Mouse (Mus musculus): ENCODE data around the gene Nfatc3. TPM values are rescaled to one million over a fixed set of nuclear protein-coding genes. Genes with fewer than 3 reads are reported as not detected.

The Nfatc3 gene
- polyA plus RNA-seq, 1 experiment from 2014 or later = 6.2 TPM

DNA sequence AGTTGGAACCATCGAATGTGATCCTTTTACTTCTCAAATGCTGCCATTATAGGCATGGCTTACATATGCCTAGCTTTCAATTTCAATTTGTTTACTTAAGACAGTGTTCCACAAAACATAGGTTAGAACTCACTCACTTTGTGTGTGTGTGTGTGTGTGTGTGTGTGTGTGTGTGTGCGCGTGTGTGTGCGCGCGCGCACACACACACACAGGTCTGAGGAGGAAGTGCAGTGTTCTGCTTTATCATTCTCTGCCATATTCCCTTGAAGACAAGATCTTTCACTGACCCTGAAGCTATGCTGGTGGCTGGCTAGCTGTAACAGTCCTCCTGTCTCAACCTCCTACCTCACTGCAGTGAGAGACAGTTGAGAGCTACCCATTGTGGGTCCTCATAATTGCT lies 4.4 kb downstream of the Nfatc3 start:
- DNase-seq (ENCODE audit: low spot score) (no peak), ATAC-seq (replicated peaks; ENCODE audit: low FRiP score) (no peak)
- Histone ChIP-seq H3K27me3 (replicated peaks; ENCODE audit: control insufficient read depth, insufficient read depth, low read length) (no peaks in the 10 kb centered on the region), H3K4me1 (replicated peaks; ENCODE audit: control insufficient read depth, insufficient read depth, low read length) (peaks cover 33% of the 10 kb centered on the region), H3K4me2 (peak overlapping the region; percentile 47), H3K27ac (ENCODE audit: low read depth, low read length) (no peak overlapping the region), H3K9me3 (ENCODE audit: control insufficient read depth, low read length) (no peaks in the 10 kb centered on the region), H3K4me3 (ENCODE audit: low read depth, low read length) (no peak overlapping the region), H3K9ac (ENCODE audit: low read depth, low read length) (no peak overlapping the region), H3K36me3 (ENCODE audit: control insufficient read depth, insufficient read depth, low read length) (no peaks in the 10 kb centered on the region)
- 79% methylated on average over 7 of the region's 7 CpGs for WGBS

DNA sequence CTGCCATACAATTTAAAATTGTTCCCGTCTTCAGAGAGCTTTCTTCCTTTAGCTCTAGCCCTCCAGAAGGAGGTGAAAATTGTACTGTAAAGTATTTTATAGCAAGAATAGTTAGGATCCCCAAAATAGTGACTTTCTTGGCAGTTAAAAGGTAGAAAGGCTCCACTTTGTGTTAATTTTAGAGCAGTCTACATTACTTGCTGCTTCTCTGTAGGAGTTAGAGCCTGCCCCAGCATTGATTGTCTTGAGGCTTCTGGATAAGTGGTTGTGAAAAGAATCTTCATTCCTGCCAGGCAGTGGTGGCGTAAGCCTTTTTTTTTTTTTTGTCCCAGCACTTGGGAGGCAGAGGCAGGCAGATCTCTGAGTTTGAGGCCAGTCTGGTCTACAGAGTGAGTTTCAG lies 8.1 kb downstream of the Nfatc3 start:
- ATAC-seq (replicated peaks; ENCODE audit: low FRiP score) = no peak
- H3K36me3 ChIP-seq (ENCODE audit: control insufficient read depth, insufficient read depth, low read length) = no peaks in the 10 kb centered on the region
- no peaks in the 10 kb centered on the region for H3K9me3 ChIP-seq (ENCODE audit: control insufficient read depth, low read length)
- H3K9ac ChIP-seq (ENCODE audit: low read depth, low read length) = no peak overlapping the region
- H3K4me3 ChIP-seq (ENCODE audit: low read depth, low read length) = no peak overlapping the region
- H3K27me3 ChIP-seq (replicated peaks; ENCODE audit: control insufficient read depth, insufficient read depth, low read length) = no peaks in the 10 kb centered on the region
- no peak overlapping the region for H3K27ac ChIP-seq (ENCODE audit: low read depth, low read length)
- H3K4me1 ChIP-seq (replicated peaks; ENCODE audit: control insufficient read depth, insufficient read depth, low read length) = peaks cover 20% of the 10 kb centered on the region
- WGBS = 96% methylated on average over 2 of the region's 2 CpGs
- no peak overlapping the region for H3K4me2 ChIP-seq
- DNase-seq (ENCODE audit: low spot score) = no peak

DNA sequence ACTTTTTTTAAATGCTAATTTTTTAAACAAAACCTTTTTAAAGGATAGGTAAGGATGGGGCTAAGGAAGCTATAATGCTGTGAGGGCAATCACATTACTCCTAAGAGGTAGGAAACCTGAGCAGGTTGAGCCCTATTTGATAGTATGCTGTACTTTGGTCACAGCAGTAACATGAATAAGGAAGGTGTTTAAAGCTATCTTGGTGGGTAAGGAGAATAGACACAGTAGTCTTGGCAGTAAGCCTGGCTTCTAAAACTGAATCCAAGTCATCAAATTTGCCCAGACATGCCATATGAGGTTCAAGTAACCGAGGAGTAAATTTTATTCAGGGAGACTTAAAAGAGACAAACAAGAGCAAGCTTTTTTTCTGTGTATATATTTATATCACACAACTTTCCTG lies 10.9 kb downstream of the Nfatc3 start:
- no peak for DNase-seq (ENCODE audit: low spot score)
- H3K4me2 ChIP-seq = no peak overlapping the region
- ATAC-seq (replicated peaks; ENCODE audit: low FRiP score) = no peak
- WGBS = 86% methylated on average over 1 of the region's 1 CpGs
- 0 out of 2 replicates have a peak, but pooled peaks cover 3% of the 10 kb centered on the region for H3K4me1 ChIP-seq (replicated peaks; ENCODE audit: control insufficient read depth, insufficient read depth, low read length)
- H3K4me3 ChIP-seq (ENCODE audit: low read depth, low read length) = no peak overlapping the region
- no peaks in the 10 kb centered on the region for H3K27me3 ChIP-seq (replicated peaks; ENCODE audit: control insufficient read depth, insufficient read depth, low read length)
- H3K36me3 ChIP-seq (ENCODE audit: control insufficient read depth, insufficient read depth, low read length) = no peaks in the 10 kb centered on the region
- H3K9me3 ChIP-seq (ENCODE audit: control insufficient read depth, low read length) = no peaks in the 10 kb centered on the region
- no peak overlapping the region for H3K27ac ChIP-seq (ENCODE audit: low read depth, low read length)
- H3K9ac ChIP-seq (ENCODE audit: low read depth, low read length) = no peak overlapping the region

DNA sequence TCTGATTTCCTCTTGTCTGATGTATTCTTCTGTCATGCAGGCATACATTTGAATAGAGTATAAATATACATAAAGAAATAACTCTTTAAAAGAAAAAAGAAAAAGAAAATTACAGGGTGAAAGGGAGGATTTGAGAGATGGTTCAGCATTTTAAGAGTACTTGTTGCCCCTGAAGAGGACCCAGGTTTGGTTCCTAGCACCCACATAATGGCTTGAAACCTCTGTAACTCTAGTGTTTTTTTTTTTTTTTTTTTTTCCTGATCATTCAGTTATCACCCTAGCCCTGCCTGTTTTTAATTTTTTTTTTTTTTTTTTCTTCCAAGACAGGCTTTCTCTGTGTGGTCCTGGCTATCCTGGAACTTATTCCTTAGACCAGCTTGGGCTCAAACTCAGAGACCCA lies 13.5 kb downstream of the Nfatc3 start:
- DNase-seq (ENCODE audit: low spot score) (no peak), ATAC-seq (replicated peaks; ENCODE audit: low FRiP score) (no peak)
- H3K4me2 ChIP-seq = no peak overlapping the region
- H3K27me3 ChIP-seq (replicated peaks; ENCODE audit: control insufficient read depth, insufficient read depth, low read length) = no peaks in the 10 kb centered on the region
- H3K4me3 ChIP-seq (ENCODE audit: low read depth, low read length) = no peak overlapping the region
- no peaks in the 10 kb centered on the region for H3K4me1 ChIP-seq (replicated peaks; ENCODE audit: control insufficient read depth, insufficient read depth, low read length)
- H3K36me3 ChIP-seq (ENCODE audit: control insufficient read depth, insufficient read depth, low read length) = no peaks in the 10 kb centered on the region
- no peak overlapping the region for H3K27ac ChIP-seq (ENCODE audit: low read depth, low read length)
- no peaks in the 10 kb centered on the region for H3K9me3 ChIP-seq (ENCODE audit: control insufficient read depth, low read length)
- no peak overlapping the region for H3K9ac ChIP-seq (ENCODE audit: low read depth, low read length)

DNA sequence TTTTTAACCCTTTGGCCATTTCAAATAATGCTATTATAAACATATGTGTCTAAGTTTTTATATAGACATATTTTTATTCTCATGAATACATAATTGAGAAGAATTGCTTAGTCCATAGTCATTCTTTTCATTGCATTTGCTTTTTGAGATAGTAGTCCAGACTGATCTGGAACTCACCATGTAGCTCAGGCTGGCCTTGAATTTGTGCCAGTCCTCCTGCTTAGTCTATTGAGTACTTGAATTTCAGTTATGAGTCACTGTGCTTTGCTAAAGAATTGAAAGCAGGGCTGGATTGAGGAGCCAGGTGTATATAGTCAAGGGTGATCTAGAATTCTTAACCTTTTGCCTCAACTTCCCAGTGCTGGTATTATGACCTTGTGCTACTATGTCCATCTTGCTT lies 15.6 kb downstream of the Nfatc3 start:
- no peaks in the 10 kb centered on the region for H3K9me3 ChIP-seq (ENCODE audit: control insufficient read depth, low read length)
- H3K27me3 ChIP-seq (replicated peaks; ENCODE audit: control insufficient read depth, insufficient read depth, low read length) = no peaks in the 10 kb centered on the region
- no peaks in the 10 kb centered on the region for H3K4me1 ChIP-seq (replicated peaks; ENCODE audit: control insufficient read depth, insufficient read depth, low read length)
- H3K4me3 ChIP-seq (ENCODE audit: low read depth, low read length) = no peak overlapping the region
- H3K9ac ChIP-seq (ENCODE audit: low read depth, low read length) = no peak overlapping the region
- peaks cover 2% of the 10 kb centered on the region; the same call in 1 of the 2 replicates for H3K36me3 ChIP-seq (ENCODE audit: control insufficient read depth, insufficient read depth, low read length)
- H3K4me2 ChIP-seq = no peak overlapping the region
- DNase-seq (ENCODE audit: low spot score) (no peak), ATAC-seq (replicated peaks; ENCODE audit: low FRiP score) (no peak)
- no peak overlapping the region for H3K27ac ChIP-seq (ENCODE audit: low read depth, low read length)

DNA sequence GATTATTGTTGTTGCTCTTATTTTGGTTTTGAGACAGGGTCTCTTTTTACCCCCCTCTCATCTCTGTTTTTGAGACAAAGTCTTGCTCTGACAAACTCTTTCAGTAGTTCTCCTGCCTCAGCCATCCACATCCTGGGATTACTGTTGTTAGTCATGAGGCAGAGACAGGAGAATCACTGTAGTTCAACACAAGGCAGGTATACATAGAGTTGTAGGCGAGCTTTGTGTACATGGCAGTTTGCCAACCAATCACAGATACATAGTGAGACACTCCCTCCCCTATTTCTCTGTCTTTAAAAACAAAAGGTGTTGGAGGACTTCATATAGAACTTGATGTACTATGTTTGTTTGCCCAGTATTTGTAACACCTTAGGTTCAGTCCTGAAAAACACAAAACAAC lies 16.0 kb downstream of the Nfatc3 start:
- 75% methylated on average over 1 of the region's 1 CpGs for WGBS
- Histone ChIP-seq H3K27me3 (replicated peaks; ENCODE audit: control insufficient read depth, insufficient read depth, low read length) (no peaks in the 10 kb centered on the region), H3K4me2 (no peak overlapping the region), H3K4me1 (replicated peaks; ENCODE audit: control insufficient read depth, insufficient read depth, low read length) (no peaks in the 10 kb centered on the region), H3K9me3 (ENCODE audit: control insufficient read depth, low read length) (no peaks in the 10 kb centered on the region), H3K27ac (ENCODE audit: low read depth, low read length) (no peak overlapping the region), H3K36me3 (ENCODE audit: control insufficient read depth, insufficient read depth, low read length) (peaks cover 2% of the 10 kb centered on the region; the same call in 1 of the 2 replicates), H3K9ac (ENCODE audit: low read depth, low read length) (no peak overlapping the region), H3K4me3 (ENCODE audit: low read depth, low read length) (no peak overlapping the region)
- DNase-seq (ENCODE audit: low spot score) = no peak
- ATAC-seq (replicated peaks; ENCODE audit: low FRiP score) = no peak

DNA sequence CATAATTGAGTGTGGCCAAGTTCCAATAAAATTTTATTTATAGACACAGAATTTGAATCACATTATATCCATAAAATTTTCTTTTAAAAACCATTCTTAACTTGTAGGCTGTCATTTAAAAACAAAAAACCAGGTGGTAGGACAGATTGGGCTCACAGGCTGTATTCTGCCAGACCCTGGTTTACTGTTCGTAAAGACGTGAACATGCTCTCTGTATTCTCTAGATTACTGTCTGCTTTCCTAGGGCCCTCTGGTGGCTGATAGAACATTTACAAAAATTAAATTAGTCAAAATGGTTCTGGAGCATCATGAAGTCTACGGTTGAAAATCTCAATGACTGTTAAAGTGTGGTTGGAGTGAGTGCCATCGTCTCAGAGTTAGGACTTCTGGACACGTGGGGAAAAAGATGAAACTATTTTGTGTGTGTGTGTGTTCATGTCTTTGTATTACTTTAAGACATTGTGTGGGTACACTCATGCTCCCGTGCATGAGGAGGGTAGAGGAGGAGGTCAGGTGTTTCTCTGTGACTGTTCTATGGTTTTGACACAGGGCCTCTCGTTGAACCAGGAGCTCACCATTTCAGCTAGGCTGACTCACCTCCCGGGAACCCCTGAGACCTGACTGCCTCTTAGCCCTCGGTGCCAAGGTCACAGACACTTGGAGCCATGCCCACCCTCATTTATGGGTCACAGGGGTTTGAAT lies 16.7 kb downstream of the Nfatc3 start:
- ATAC-seq (replicated peaks; ENCODE audit: low FRiP score) (no peak), DNase-seq (ENCODE audit: low spot score) (no peak)
- Histone ChIP-seq H3K9ac (ENCODE audit: low read depth, low read length) (no peak overlapping the region), H3K4me2 (no peak overlapping the region), H3K27me3 (replicated peaks; ENCODE audit: control insufficient read depth, insufficient read depth, low read length) (no peaks in the 10 kb centered on the region), H3K27ac (ENCODE audit: low read depth, low read length) (no peak overlapping the region), H3K4me3 (ENCODE audit: low read depth, low read length) (no peak overlapping the region), H3K9me3 (ENCODE audit: control insufficient read depth, low read length) (no peaks in the 10 kb centered on the region), H3K4me1 (replicated peaks; ENCODE audit: control insufficient read depth, insufficient read depth, low read length) (no peaks in the 10 kb centered on the region), H3K36me3 (ENCODE audit: control insufficient read depth, insufficient read depth, low read length) (peaks cover 2% of the 10 kb centered on the region; the same call in 1 of the 2 replicates)
- 83% methylated on average over 9 of the region's 9 CpGs for WGBS

DNA sequence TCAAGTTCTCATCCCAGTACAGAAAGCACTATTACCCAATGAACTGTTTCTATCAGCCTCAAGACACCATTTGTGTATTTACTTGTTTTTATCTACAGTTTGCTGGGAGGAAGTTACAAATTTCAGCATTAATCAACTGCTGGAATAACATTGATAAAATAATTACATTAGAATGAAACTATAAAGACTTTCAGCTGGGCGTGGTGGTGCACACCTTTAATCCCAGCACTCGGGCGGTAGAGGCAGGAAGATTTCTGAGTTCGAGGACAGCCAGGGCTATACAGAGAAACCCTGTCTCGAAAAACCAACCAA lies 17.2 kb downstream of the Nfatc3 start:
- no peak for ATAC-seq (replicated peaks; ENCODE audit: low FRiP score)
- Histone ChIP-seq H3K9me3 (ENCODE audit: control insufficient read depth, low read length) (no peaks in the 10 kb centered on the region), H3K36me3 (ENCODE audit: control insufficient read depth, insufficient read depth, low read length) (peaks cover 2% of the 10 kb centered on the region; the same call in 1 of the 2 replicates), H3K27me3 (replicated peaks; ENCODE audit: control insufficient read depth, insufficient read depth, low read length) (no peaks in the 10 kb centered on the region), H3K27ac (ENCODE audit: low read depth, low read length) (no peak overlapping the region), H3K4me3 (ENCODE audit: low read depth, low read length) (no peak overlapping the region), H3K4me1 (replicated peaks; ENCODE audit: control insufficient read depth, insufficient read depth, low read length) (no peaks in the 10 kb centered on the region), H3K4me2 (no peak overlapping the region), H3K9ac (ENCODE audit: low read depth, low read length) (no peak overlapping the region)
- no peak for DNase-seq (ENCODE audit: low spot score)
- 94% methylated on average over 5 of the region's 5 CpGs for WGBS

DNA sequence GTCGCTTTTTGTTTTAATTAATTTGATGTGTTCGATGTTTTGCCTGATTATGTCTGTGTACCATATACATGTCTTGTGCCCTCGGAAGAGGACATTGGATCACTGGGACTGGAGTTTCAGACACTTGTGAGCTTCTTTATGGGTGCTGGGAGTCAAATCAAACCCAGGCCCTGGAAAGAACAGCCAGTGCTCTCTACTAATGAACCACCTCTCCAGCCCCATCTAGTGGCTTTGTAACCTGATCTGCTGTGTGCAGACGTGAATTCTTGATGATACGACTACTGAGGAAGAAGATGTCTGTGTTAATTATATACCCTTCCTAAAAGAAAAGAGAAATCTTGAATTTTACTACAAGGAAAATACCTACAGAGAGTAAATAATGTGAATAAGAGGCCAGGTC lies 18.0 kb downstream of the Nfatc3 start:
- ATAC-seq (replicated peaks; ENCODE audit: low FRiP score) (no peak), DNase-seq (ENCODE audit: low spot score) (no peak)
- H3K9ac ChIP-seq (ENCODE audit: low read depth, low read length) = no peak overlapping the region
- 85% methylated on average over 5 of the region's 5 CpGs for WGBS
- H3K27me3 ChIP-seq (replicated peaks; ENCODE audit: control insufficient read depth, insufficient read depth, low read length) = no peaks in the 10 kb centered on the region
- no peak overlapping the region for H3K4me2 ChIP-seq
- no peaks in the 10 kb centered on the region for H3K9me3 ChIP-seq (ENCODE audit: control insufficient read depth, low read length)
- H3K4me1 ChIP-seq (replicated peaks; ENCODE audit: control insufficient read depth, insufficient read depth, low read length) = no peaks in the 10 kb centered on the region
- no peak overlapping the region for H3K4me3 ChIP-seq (ENCODE audit: low read depth, low read length)
- no peak overlapping the region for H3K27ac ChIP-seq (ENCODE audit: low read depth, low read length)
- peaks cover 2% of the 10 kb centered on the region; the same call in 1 of the 2 replicates for H3K36me3 ChIP-seq (ENCODE audit: control insufficient read depth, insufficient read depth, low read length)
